Mouse (Mus musculus) heart, postnatal 36 days (tissue): ENCODE data around the gene Grtp1. TPM values are rescaled to one million over a fixed set of nuclear protein-coding genes. Genes with fewer than 3 reads are reported as not detected.

ENCODE experiments used
- DNase-seq, 2 experiments: peaks; one replicate each; pipeline ENCODE4 v3.0.0; 2021 to 2022
- intact Hi-C: fragments of 180-260 bp; cut with DNase I; formaldehyde crosslinking; loops from one replicate; pipeline ENCODE4 v1.15.1; 2025
- total RNA-seq, 2 experiments: library from RNA; stranded (reverse); gene quantifications; 2 replicates each; pipeline ENCODE4 v1.2.3; 2021

Gene Grtp1
- total RNA-seq, result 1 to 10 TPM; 4.8 to 4.9 TPM

GRCm38 (mm10) chr8:13200301-13201012 is at the start of gene Grtp1:
TSS of gene Grtp1 (minus strand) at chr8:13200620.
- no peak for DNase-seq
- intact Hi-C loops, result loop anchor here (5.0 kb wide), 1 partner anchor 223 kb away; no protein-coding TSS in a partner anchor

- DNase-seq, result no peak
- intact Hi-C loops, result no loop called here
These were observed 44.0 kb upstream of the Grtp1 start for GRCm38 (mm10) chr8:13244343-13244880.

- intact Hi-C loops, result no loop called here
These were observed 42.8 kb upstream of the Grtp1 start for GRCm38 (mm10) chr8:13242985-13243870.

DNA sequence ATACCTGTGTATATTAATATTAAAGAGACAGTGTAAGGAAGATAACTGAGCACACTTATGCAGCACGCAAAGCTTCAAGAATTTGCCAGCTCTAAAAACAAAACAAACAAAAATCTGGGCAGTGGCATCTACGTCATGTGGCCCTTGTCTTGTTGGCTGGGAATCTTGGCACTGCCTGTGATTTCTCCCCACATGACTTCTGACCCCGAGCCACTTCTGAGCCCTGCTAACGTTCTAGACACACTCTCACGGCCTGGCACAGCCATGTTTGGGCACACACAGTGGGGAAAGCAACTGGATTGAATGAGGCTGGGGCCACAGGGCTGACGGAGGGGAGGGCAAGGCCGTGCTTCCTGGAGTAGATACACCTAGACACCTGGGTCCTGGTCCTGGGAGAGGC is 40.3 kb upstream of the Grtp1 start:
- no peak for DNase-seq
- intact Hi-C loops, result no loop called here

More at GRCm38 (mm10) chr8:13242985-13243870, 42.8 kb upstream of the Grtp1 start:
- DNase-seq, result no peak

DNA sequence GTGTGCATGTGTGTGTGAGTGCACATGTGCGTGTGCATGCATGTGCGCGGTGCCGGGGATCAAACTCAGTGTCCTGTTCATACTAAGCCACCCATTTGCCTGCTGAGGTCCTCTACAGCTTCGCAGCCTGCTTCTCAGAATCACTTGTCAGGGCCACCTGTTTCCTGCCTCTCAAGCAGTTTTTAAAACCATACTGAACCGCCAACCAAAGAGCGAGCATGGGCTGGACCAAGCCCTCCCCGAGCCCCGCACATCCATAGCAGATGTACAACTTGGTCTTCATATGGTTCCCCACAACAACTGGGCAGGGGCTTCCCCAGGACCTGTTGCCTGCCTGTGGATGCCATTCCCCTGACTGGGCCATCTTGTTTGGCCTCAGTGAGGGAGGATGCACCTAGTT is 39.6 kb upstream of the Grtp1 start:
- intact Hi-C loops, result no loop called here
- DNase-seq, result no peak

- intact Hi-C loops, result no loop called here
- DNase-seq, result no peak
These were observed 34.4 kb upstream of the Grtp1 start for GRCm38 (mm10) chr8:13234803-13235202.

DNA sequence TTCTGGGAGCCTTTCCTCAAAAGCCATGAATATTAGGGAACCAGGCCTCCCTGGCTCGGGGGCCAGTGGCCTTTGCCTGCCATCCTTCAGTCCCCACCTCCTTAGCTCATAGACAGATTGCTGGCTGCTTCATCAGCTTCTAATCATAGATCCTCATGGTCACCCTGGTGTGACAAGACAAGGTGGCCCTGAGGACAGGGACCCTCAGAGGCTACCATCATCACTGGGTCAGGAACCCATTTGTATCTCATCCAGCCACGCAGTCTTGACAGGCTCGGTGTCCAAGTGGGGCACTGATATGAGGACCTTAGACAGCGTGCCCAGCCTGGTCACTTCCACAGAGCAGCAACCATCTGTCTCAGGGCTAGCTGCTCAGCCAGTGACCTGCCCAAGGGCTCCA is 30.1 kb upstream of the Grtp1 start:
- intact Hi-C loops, result no loop called here
- no peak for DNase-seq

DNA sequence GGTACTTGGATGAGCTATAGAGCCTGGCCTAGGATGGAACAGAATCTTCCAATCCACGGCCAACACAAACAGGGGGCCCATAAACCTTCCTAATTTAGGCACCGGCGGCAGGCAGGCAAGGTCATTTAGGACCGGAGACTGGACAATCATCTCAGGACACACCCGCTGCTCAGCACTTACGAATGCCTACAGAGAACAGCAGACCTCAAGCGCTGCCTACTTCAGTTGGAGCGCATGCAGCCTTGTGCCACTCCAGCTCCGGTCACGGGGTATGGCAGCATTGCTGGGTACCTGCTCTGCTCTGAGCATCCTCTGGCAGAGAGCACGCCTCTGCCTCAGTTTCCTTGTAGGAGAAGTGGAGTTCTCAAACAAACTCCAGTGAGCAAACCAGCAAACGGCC is 29.4 kb upstream of the Grtp1 start:
- DNase-seq, result no peak

DNA sequence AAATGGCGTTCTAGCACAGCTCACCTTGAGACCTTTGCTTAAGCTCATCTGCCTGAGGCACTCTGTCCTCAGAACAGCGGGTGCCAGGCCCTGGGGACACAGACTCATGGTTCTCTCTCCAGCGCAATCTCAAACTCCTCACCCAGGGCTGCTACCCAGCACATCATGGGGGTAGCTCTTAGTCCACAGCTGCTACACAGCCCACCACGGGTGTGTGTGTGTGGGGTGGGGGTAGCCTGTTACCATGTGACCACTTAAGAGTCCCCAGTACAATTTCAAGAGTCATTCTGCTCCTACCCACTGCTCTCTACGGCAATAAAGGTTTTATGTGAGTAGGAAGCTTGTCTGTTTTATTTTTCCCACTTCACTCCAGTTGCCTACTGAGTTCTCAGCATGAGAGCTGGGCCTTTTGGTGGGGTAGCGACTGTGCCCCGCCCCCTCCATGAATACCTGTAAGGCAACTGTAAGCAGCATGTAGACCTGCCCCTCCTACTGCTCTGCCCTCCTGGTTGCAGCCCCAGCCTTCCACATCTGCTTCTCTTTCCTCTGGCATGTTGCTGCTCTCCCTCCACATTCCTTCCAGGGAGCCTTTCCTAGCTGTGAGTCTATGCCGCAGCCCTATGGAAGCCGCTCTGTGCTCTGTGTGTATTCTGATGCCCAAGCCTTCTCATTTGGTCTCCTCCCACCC is 28.6 kb upstream of the Grtp1 start:
- intact Hi-C loops, result no loop called here
- DNase-seq, result no peak

More for the DNA sequence above, 29.4 kb upstream of the Grtp1 start:
- intact Hi-C loops, result no loop called here

- intact Hi-C loops, result no loop called here
- no peak for DNase-seq
These were observed 26.8 kb upstream of the Grtp1 start for GRCm38 (mm10) chr8:13227184-13227583.

GRCm38 (mm10) chr8:13226288-13226687 is 25.9 kb upstream of the Grtp1 start:
- intact Hi-C loops, result no loop called here
- no peak for DNase-seq

DNA sequence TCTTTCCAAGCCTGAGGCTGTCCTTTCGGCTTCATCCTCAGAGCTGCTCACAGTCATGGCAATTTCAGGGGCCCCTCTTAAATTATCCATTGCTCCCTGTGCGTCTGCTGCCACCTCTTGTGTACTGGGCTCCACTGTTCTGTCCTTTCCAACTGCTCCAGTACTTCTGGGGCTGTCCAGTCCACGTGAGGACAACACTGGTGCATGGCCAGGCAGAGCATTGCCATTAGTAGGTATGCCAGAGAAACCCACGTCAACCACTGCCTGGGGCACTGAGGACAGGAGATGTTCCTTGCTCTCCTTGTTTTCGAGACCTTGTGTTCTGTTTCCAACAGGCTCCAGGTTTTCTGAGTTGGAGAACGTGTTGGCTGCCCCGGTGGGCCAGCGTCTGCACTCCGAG is 24.0 kb upstream of the Grtp1 start:
- no peak for DNase-seq
- intact Hi-C loops, result no loop called here

DNA sequence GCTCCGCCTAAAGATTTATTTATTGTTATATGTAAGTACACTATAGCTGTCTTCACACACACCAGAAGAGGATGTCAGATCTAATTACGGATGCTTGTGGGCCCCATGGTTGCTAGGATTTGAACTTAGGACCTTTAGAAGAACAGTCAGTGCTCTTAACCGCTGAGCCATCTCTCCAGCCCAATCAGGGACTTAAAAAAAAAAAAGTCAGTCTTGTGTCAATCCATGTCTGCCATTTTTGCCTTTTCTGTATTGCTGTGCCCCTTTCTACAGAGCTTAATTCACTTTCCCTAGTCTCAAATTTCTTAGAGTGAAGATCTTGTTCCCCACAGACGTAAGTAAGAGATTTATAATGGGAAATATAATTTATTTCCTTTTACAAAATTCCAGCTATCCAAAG is 18.0 kb upstream of the Grtp1 start:
- no peak for DNase-seq
- intact Hi-C loops, result loop anchor here (5.0 kb wide), 1 partner anchor 241 kb away; no protein-coding TSS in a partner anchor

GRCm38 (mm10) chr8:13217986-13218385 is 17.6 kb upstream of the Grtp1 start:
- intact Hi-C loops, result loop anchor here (5.0 kb wide), 1 partner anchor 241 kb away; no protein-coding TSS in a partner anchor
- no peak for DNase-seq

- DNase-seq, result no peak
- intact Hi-C loops, result loop anchor here (5.0 kb wide), 1 partner anchor 240 kb away; no protein-coding TSS in a partner anchor
These were observed 16.7 kb upstream of the Grtp1 start for GRCm38 (mm10) chr8:13217093-13217492.

- intact Hi-C loops, result loop anchor here (5.0 kb wide), 1 partner anchor 239 kb away; no protein-coding TSS in a partner anchor
These were observed 16.0 kb upstream of the Grtp1 start for GRCm38 (mm10) chr8:13216386-13216785.

GRCm38 (mm10) chr8:13213479-13214268 is 13.3 kb upstream of the Grtp1 start:
- intact Hi-C loops, result loop anchor here (2.0 to 5.0 kb wide), 2 partner anchors 39 to 81 kb away; partner anchors contain the start of gene Adprhl1

More at GRCm38 (mm10) chr8:13216386-13216785, 16.0 kb upstream of the Grtp1 start:
- no peak for DNase-seq

GRCm38 (mm10) chr8:13209770-13210169 is 9.3 kb upstream of the Grtp1 start:
- intact Hi-C loops, result loop anchor here (5.0 kb wide), 1 partner anchor 43 kb away; the partner anchor contains the start of gene Adprhl1
- DNase-seq, result no peak

More at GRCm38 (mm10) chr8:13213479-13214268, 13.3 kb upstream of the Grtp1 start:
- peak; percentile 86 to 89 for DNase-seq

GRCm38 (mm10) chr8:13208627-13209355 is 8.4 kb upstream of the Grtp1 start:
- DNase-seq, result peak in 1 of 2 experiments; percentile 51
- intact Hi-C loops, result no loop called here
